Mouse (Mus musculus) hindbrain, embryonic 13.5 days (tissue): ENCODE measurements around the gene AC109138.7. TPM values are rescaled to one million over a fixed set of nuclear protein-coding genes. Genes with fewer than 3 reads are reported as not detected.

ENCODE experiments used
- ATAC-seq: fragments of 200-750 bp; cut with Nextera tagmentation; 2 replicates; pipeline ENCODE4 v1.8.0; 2017; ENCODE audit warnings: moderate TSS enrichment; ENCODE audit not compliant: low FRiP score
- H3K27ac ChIP-seq: fragments of 300-500 bp; sonication (generic); 2 replicates; pipeline ENCODE4 v1.5.1; 2015; ENCODE audit warnings: inconsistent platforms, mild to moderate bottlenecking, moderate library complexity
- H3K27me3 ChIP-seq: fragments of 300-500 bp; sonication (generic); 2 replicates; pipeline ENCODE4 v1.6.1; 2015; ENCODE audit warnings: mild to moderate bottlenecking, inconsistent platforms
- H3K36me3 ChIP-seq: fragments of 300-500 bp; sonication (generic); 2 replicates; pipeline ENCODE4 v1.6.1; 2015; ENCODE audit warnings: mild to moderate bottlenecking, inconsistent platforms
- H3K4me1 ChIP-seq: fragments of 300-500 bp; sonication (generic); replicated peaks from 2 replicates; pipeline ENCODE4 v1.6.1; 2015; ENCODE audit warnings: inconsistent platforms
- H3K4me2 ChIP-seq: fragments of 300-500 bp; sonication (generic); 2 replicates; pipeline ENCODE4 v1.6.1; 2015; ENCODE audit warnings: inconsistent platforms, mild to moderate bottlenecking, moderate library complexity
- H3K4me3 ChIP-seq: fragments of 300-500 bp; sonication (generic); 2 replicates; pipeline ENCODE4 v1.5.1; 2015; ENCODE audit warnings: mild to moderate bottlenecking, inconsistent platforms
- H3K9ac ChIP-seq: fragments of 300-500 bp; sonication (generic); 2 replicates; pipeline ENCODE4 v1.6.1; 2015; ENCODE audit warnings: mild to moderate bottlenecking, inconsistent platforms
- H3K9me3 ChIP-seq: fragments of 300-500 bp; sonication (generic); 2 replicates; pipeline ENCODE4 v1.6.1; 2016; ENCODE audit warnings: inconsistent platforms
- WGBS: fragments of 180-500 bp; shearing (Covaris S2); methylation state at CpG from one replicate; pipeline ENCODE4 v1.1.7; 2015; 5-methylcytosine and 5-hydroxymethylcytosine counted together
- polyA plus RNA-seq: library from polyadenylated mRNA; unstranded; fragments of >200 nt; fragmentation: Nextera tagmentation; extraction: Ambion mirVana; gene quantifications from 2 replicates; pipeline ENCODE4 v1.2.1, GENCODE M21; 2015

The AC109138.7 gene
- polyA plus RNA-seq, 1 experiment from 2014 or later = not detected

DNA sequence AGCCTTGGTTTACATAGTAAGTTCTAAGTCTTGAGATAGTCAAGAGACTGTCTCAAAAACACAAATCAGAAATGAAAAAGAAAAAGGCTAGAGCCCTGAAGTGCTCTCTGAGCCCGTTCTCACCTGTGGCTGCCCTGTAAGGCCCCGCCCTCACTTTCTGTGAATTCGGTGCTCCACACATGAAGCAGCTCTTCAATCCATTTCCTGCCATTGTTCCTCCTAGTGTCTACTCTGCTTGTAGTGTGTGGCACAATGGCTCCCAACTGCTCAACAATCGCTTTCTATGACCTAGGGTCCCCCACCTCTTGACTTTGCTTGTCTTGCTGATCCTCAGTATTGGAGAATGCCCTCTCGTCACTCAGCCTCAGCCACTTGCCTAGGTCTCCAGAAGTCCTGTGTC, 13.3 kb downstream of the AC109138.7 start:
- WGBS = 70% methylated on average over 5 of the region's 5 CpGs
- ATAC-seq = no peak
- no peak overlapping the region for H3K4me2 ChIP-seq
- H3K27me3 ChIP-seq = peaks cover 43% of the 10 kb centered on the region
- H3K4me3 ChIP-seq = no peak overlapping the region
- H3K4me1 ChIP-seq = peaks cover 9% of the 10 kb centered on the region
- H3K9me3 ChIP-seq = no peaks in the 10 kb centered on the region
- no peaks in the 10 kb centered on the region for H3K36me3 ChIP-seq
- H3K9ac ChIP-seq = no peak overlapping the region
- no peak overlapping the region for H3K27ac ChIP-seq

DNA sequence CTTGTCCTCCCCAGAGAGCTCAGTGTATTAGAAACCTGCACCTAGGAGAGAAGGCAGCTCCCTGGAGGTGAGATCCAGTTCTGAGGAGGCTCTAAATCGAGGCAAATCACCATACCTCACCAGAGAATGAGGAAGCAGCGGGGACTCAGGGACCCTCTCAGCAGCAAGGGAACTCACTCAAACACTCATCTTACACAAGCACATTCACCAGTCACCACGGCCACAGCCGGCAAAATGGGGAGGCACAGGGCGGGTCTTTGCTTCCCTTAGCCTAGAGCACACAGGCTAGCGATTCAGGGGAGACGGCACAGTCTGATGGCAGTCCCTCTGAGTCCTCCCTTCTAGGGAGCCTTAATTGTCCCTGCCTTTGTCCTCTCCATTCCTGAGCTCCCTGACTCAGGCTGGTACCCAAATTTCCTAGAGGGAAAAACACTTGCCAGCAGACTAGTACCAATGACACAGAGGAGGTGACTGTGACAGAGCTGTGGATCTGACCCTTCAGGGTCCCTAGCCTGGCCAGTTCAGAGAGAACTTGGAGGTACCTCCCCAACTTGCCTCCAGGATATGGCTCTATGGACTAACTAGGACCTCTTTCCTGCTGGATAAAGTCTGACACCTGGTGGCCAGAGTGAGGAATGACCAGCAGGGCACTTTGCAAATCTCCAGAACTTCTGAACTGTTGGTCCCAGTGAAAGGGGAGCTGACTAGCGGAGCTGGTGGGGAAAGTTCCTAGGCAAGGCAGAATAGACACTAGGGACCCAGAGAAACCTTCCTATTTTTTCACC, 13.9 kb downstream of the AC109138.7 start:
- H3K4me3 ChIP-seq = no peak overlapping the region
- H3K27ac ChIP-seq = no peak overlapping the region
- ATAC-seq = no peak
- H3K27me3 ChIP-seq = peaks cover 44% of the 10 kb centered on the region
- H3K4me1 ChIP-seq = peaks cover 12% of the 10 kb centered on the region
- no peaks in the 10 kb centered on the region for H3K9me3 ChIP-seq
- no peaks in the 10 kb centered on the region for H3K36me3 ChIP-seq
- 20% methylated on average over 8 of the region's 8 CpGs for WGBS
- no peak overlapping the region for H3K9ac ChIP-seq
- no peak overlapping the region for H3K4me2 ChIP-seq

DNA sequence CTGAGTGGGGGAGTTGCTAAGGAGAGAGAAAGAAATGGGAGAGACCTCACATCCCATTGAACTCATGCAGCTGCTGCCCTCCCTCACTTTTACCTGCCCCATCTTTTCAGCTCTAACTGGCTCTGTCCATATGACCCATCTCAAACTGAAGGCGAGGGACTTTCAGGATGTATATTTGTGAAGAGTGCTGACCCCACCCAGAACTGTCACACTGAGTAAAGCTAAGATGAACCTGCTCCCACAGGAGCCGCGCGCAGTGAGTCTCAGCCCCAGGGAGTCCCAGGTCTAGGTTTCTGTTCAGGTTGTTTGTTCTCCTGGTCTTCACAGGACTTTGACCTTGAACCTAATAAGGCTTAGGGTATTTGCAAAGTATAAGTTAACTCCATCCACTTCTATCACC, 14.7 kb downstream of the AC109138.7 start:
- ATAC-seq = no peak
- H3K27ac ChIP-seq = no peak overlapping the region
- peaks cover 47% of the 10 kb centered on the region for H3K27me3 ChIP-seq
- H3K4me3 ChIP-seq = no peak overlapping the region
- H3K9me3 ChIP-seq = no peaks in the 10 kb centered on the region
- peaks cover 12% of the 10 kb centered on the region for H3K4me1 ChIP-seq
- H3K9ac ChIP-seq = no peak overlapping the region
- H3K36me3 ChIP-seq = no peaks in the 10 kb centered on the region
- no peak overlapping the region for H3K4me2 ChIP-seq
- WGBS = 65% methylated on average over 4 of the region's 4 CpGs

DNA sequence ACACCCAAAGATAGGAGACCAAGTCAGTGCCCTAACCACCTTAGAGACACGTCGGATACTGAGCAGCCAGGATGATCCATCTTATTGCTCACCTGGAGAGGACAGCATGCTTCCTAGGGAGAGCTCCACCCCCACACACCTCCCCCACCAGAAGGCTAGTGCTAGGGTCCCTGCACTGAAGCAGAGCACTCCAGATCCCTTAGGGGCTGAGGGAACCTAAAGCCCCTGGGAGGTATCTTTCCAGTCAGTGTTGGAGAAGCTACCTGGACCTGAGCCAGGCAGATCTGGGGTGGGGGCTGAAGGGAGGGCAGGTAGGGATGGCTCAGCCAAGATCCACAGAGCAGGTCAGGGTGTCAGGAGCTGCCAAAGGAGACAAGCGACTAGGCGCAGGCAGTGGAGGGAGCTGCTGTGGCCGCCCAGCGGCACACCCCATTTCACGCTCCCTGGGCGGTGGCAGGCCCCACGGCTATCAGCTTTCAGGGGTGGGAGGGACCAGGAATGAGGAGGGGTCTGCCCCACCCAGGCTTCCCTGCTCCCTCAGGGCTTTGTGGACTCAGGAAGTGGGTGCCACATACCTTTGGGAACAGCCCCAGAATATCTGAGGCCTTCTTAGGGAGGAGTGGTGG, 15.4 kb downstream of the AC109138.7 start:
- Histone ChIP-seq H3K9ac (peak overlapping the region; percentile 39), H3K4me1 (peaks cover 12% of the 10 kb centered on the region), H3K27ac (no peak overlapping the region), H3K4me3 (no peak overlapping the region), H3K4me2 (no peak overlapping the region), H3K36me3 (no peaks in the 10 kb centered on the region), H3K9me3 (no peaks in the 10 kb centered on the region), H3K27me3 (peaks cover 47% of the 10 kb centered on the region)
- ATAC-seq = no peak
- WGBS = 41% methylated on average over 9 of the region's 9 CpGs

DNA sequence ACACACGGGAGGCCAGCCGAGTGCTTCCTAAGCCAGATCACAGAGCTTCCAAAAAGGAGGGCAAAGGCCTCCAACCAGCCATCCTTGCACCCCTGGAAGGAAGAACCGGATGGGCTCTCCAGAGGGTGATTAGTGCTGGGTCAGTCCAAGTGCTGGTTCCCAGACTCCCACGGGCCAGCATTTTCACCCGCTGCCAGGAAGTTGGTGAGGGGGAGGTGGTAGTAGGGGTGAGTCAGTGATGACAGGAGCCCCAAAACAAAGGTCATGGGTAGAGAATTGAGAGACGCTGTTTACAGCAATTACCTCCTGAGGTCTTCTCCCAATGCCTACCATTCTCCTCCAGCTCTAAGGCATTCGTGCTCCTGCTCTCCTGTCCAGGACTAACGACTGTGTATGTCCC, 16.3 kb downstream of the AC109138.7 start:
- H3K9ac ChIP-seq = 0 out of 2 replicates have a peak overlapping the region, but pooled peaks have one; percentile 39
- no peak overlapping the region for H3K4me3 ChIP-seq
- H3K9me3 ChIP-seq = no peaks in the 10 kb centered on the region
- WGBS = 77% methylated on average over 8 of the region's 8 CpGs
- no peak for ATAC-seq
- no peak overlapping the region for H3K4me2 ChIP-seq
- H3K36me3 ChIP-seq = no peaks in the 10 kb centered on the region
- peaks cover 12% of the 10 kb centered on the region for H3K4me1 ChIP-seq
- H3K27ac ChIP-seq = no peak overlapping the region
- peaks cover 43% of the 10 kb centered on the region for H3K27me3 ChIP-seq

DNA sequence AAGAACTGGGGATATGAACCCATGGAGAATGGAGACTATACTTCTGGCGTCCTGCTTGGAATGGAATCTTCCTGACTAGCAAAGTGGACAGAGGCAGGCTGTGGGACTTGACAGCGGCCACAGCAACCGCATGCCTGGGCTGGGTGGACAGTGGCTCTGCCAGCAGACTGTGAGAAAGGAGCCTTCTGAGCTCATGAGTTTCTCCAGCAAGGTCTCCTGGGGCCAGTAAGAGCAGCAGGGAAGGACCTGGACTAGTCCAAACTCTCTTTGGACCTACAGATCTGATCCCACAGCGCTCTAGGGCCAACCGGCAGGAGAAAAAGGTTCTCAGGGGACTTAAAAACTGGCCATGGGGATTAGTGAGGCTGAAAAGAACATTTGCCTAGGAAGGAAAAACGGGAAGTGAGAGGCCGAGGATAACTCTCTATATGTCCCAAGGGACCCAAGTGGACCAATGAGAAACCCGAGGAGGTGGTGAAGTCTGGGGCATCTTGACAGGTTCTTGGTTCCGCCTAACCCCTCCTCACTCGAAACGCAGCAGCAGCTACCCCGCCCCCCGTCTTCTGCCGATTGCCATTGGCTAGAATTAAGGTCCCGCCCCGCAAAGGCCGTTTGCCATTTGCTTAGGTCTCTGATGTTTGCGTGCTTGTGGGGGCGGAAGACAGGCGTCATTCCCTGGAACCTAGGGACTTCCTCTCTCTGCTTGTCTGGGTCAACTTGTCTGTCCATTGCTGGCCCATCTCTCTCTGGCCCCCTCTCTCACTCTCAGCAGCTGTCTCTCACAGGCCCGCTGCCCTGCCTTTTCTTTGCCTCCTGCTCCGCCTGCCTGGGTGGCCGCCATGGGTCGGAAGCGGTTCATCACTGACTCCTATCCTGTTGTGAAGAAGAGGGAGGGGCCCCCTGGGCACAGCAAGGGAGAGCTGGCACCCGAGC, 17.4 kb downstream of the AC109138.7 start, which contains the start of gene Pold4:
Pold4 (plus strand) TSS at position 647 of the 933 bp plus-strand sequence.
- Histone ChIP-seq H3K27ac (peak within 1 kb of the TSS; percentile 86), H3K36me3 (no peaks in the 10 kb centered on the region), H3K4me3 (peak within 1 kb of the TSS; percentile 60), H3K4me1 (peaks cover 12% of the 10 kb centered on the region), H3K4me2 (peak within 1 kb of the TSS; percentile 79), H3K9ac (peak within 1 kb of the TSS; percentile 80), H3K9me3 (no peaks in the 10 kb centered on the region), H3K27me3 (peaks cover 39% of the 10 kb centered on the region)
- ATAC-seq = peak; percentile 93
- WGBS = 11% methylated on average over 26 of the region's 26 CpGs

DNA sequence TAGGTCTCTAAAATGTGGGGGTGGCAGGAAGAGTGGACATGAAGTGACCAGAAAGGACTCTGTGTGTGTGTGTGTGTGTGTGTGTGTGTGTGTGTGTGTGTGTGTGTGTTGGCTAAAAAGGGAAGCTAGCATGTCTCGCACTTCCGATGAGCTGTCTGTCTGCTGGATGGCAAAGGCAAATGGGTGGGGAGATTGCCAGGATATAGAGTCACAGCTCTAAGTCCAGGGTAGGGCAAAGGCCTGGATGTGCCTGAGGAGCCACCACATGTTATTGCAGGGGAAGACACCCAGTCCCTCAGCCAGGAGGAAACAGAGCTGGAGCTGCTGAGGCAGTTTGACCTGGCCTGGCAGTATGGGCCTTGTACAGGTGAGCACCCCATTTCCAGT, 18.0 kb downstream of the AC109138.7 start:
- no peaks in the 10 kb centered on the region for H3K36me3 ChIP-seq
- H3K4me3 ChIP-seq = peak overlapping the region; percentile 60
- H3K4me1 ChIP-seq = peaks cover 12% of the 10 kb centered on the region
- peaks cover 34% of the 10 kb centered on the region for H3K27me3 ChIP-seq
- H3K9me3 ChIP-seq = no peaks in the 10 kb centered on the region
- 35% methylated on average over 2 of the region's 2 CpGs for WGBS
- H3K4me2 ChIP-seq = peak overlapping the region; percentile 79
- peak overlapping the region; percentile 86 for H3K27ac ChIP-seq
- peak overlapping the region; percentile 80 for H3K9ac ChIP-seq
- no peak; the same call in none of the 2 replicates for ATAC-seq

DNA sequence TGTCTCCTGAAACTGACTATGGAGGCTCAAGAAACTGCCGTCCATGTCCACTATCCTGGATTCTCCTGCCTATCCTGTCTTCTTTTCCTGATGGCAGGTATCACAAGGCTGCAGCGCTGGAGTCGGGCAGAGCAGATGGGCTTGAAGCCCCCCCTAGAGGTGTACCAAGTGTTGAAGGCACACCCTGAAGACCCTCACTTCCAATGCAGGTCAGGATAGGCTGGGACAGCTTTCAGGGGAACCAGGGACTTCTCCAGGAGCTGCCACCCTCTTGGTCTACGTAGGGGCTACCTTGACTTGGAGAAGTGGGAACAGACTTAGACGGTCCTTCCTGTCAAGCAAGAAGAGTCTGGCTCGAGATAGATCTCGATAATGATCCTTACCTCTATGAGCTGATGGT, 18.5 kb downstream of the AC109138.7 start:
- ATAC-seq = no peak
- H3K36me3 ChIP-seq = no peaks in the 10 kb centered on the region
- peak overlapping the region; percentile 86; the same call in 1 of the 2 replicates for H3K27ac ChIP-seq
- peaks cover 12% of the 10 kb centered on the region for H3K4me1 ChIP-seq
- H3K4me2 ChIP-seq = peak overlapping the region; percentile 79
- H3K9ac ChIP-seq = peak overlapping the region; percentile 80
- H3K9me3 ChIP-seq = no peaks in the 10 kb centered on the region
- peaks cover 29% of the 10 kb centered on the region for H3K27me3 ChIP-seq
- 81% methylated on average over 7 of the region's 7 CpGs for WGBS
- H3K4me3 ChIP-seq = peak overlapping the region; percentile 60

DNA sequence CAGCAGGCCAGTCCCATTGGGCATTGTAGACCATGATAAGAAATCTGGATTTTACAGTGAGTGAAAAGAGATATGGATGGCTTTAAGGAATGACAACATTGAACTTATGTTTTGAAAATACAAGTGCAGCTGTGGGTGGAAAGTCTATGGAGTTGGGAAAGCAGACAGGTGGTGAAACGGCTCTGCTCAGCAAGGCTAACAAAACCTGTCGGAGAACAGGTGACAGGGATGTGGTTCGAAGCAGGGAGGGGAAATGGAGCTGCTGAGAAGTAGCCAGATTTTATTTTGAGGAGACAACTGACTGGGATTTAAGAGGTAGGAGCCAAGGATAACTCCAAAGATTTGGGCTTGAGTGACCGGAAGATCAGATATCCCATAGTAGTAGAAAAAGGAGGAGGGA, 20.4 kb downstream of the AC109138.7 start:
- no peaks in the 10 kb centered on the region for H3K9me3 ChIP-seq
- H3K4me2 ChIP-seq = no peak overlapping the region
- no peak overlapping the region for H3K9ac ChIP-seq
- H3K4me1 ChIP-seq = peaks cover 12% of the 10 kb centered on the region
- H3K36me3 ChIP-seq = no peaks in the 10 kb centered on the region
- no peak for ATAC-seq
- H3K4me3 ChIP-seq = no peak overlapping the region
- H3K27ac ChIP-seq = no peak overlapping the region
- WGBS = 76% methylated on average over 4 of the region's 4 CpGs
- H3K27me3 ChIP-seq = peaks cover 14% of the 10 kb centered on the region

DNA sequence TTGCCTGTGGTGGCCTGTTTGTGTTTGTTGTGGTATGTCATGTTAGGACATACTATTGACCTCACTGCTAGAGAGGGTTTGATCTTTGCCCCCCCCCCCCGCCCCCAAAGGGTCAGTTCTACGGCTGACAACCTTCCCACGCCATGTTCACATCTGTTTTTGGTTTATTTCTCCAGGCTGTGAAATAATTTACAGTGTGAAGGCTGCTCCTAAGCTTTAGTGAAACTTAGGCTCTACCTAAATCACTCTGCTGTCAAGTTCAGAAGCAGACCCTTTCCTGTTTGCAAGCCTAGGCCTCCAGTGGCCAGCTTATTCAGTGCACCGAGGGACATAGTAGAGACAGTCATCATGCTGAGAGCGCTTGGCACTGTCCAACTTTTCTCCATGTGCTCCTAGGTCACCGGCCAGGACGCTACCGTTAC, 26.1 kb downstream of the AC109138.7 start:
- H3K4me1 ChIP-seq = no peaks in the 10 kb centered on the region
- ATAC-seq = no peak
- 74% methylated on average over 8 of the region's 8 CpGs for WGBS

DNA sequence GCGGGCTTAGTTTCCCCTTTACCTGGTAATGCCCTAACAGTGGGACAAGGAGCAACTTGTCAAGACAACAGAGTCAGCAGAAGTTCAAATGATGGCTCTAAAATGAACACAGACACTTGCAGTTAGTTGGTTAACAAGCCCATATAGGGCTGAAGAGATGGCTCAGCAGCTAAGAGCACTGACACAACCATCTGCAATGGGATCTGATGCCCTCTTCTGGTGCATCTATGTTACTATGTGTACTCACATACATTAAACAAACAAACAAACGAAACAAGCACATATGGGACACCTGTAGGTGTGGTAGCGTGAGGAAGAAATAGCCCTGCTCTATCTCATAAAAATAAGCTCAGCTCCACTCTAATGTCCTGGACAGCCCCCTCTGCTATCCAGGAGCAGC, 28.3 kb downstream of the AC109138.7 start:
- Histone ChIP-seq H3K27me3 (no peaks in the 10 kb centered on the region), H3K4me1 (no peaks in the 10 kb centered on the region), H3K4me2 (no peak overlapping the region), H3K9ac (no peak overlapping the region), H3K27ac (no peak overlapping the region), H3K4me3 (no peak overlapping the region), H3K9me3 (no peaks in the 10 kb centered on the region), H3K36me3 (no peaks in the 10 kb centered on the region)
- WGBS = 69% methylated on average over 3 of the region's 3 CpGs
- ATAC-seq = no peak

More for the DNA sequence above, 26.1 kb downstream of the AC109138.7 start:
- Histone ChIP-seq H3K4me2 (no peak overlapping the region), H3K4me3 (no peak overlapping the region), H3K27me3 (no peaks in the 10 kb centered on the region), H3K9ac (no peak overlapping the region), H3K9me3 (no peaks in the 10 kb centered on the region), H3K36me3 (no peaks in the 10 kb centered on the region), H3K27ac (no peak overlapping the region)

DNA sequence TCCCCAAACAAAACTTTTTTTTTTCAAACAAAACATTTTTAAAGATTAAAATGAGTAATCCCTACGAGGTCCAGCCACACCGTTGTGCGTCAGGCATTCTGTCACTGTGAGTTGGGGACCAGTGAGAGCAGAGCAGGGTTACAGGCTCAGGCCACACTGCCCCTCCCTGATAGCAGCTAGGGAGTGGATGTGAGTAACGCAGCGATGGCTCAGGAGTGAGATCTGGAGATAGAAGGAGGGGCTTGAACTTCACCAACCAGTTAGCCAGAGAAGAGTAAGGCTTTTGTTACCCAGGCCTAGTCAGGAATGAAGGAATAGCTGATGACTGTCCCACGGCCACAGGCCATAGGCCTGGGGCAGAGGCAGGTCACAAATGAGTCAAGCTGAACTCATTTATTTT, 30.6 kb downstream of the AC109138.7 start:
- Histone ChIP-seq H3K4me2 (no peak overlapping the region), H3K4me3 (no peak overlapping the region), H3K36me3 (no peaks in the 10 kb centered on the region), H3K9me3 (no peaks in the 10 kb centered on the region), H3K4me1 (no peaks in the 10 kb centered on the region), H3K27ac (no peak overlapping the region), H3K9ac (no peak overlapping the region), H3K27me3 (0 out of 2 replicates have a peak, but pooled peaks cover 2% of the 10 kb centered on the region)
- WGBS = 86% methylated on average over 6 of the region's 6 CpGs
- ATAC-seq = no peak
